Mouse (Mus musculus): Measurements from ENCODE around the gene Coro1a.

- no peak for TF ChIP-seq JUND (conservative IDR thresholded peaks at IDR 0.05; ENCODE audit: low read depth, low read length)
- TF ChIP-seq ZMIZ1 (IDR thresholded peaks at IDR 0.05; ENCODE audit: low read depth, low read length): no peak
- no peak for TF ChIP-seq POLR2A (IDR thresholded peaks at IDR 0.05; ENCODE audit: low read depth, low read length)
- TF ChIP-seq CTCF (conservative IDR thresholded peaks at IDR 0.05 in 1 of 2, IDR thresholded peaks at IDR 0.05 in 1 of 2; ENCODE audit: low read depth in 2 of 2, low read length in 2 of 2): no peak
- TF ChIP-seq MYC (IDR thresholded peaks at IDR 0.05; ENCODE audit: low read depth, low read length): no peak
- no peak for TF ChIP-seq USF2 (conservative IDR thresholded peaks at IDR 0.05; ENCODE audit: low read depth, low read length)
- no peak for TF ChIP-seq RCOR1 (conservative IDR thresholded peaks at IDR 0.05; ENCODE audit: low read depth, low read length)
- TF ChIP-seq MAX (IDR thresholded peaks at IDR 0.05; ENCODE audit: low read length): no peak
Observed at GRCm38 (mm10) chr7:126675104-126675503, 32.5 kb downstream of the Coro1a start.
